Mouse (Mus musculus): ENCODE results near the gene Zcchc7. TPM values are rescaled to one million over a fixed set of nuclear protein-coding genes. Genes with fewer than 3 reads are reported as not detected.
"Not testable (repeated sequence)": the region's sequence is repeated elsewhere in the genome, so short reads cannot be mapped to it uniquely, and the experiment has no call there.

Zcchc7 gene
- polyA plus RNA-seq, 1 experiment from 2014 or later, result 22.3 TPM

- not testable (repeated sequence) for H3K4me3 ChIP-seq (ENCODE audit: low read depth, low read length); DNase-seq (ENCODE audit: low spot score)
- 90% methylated on average over 2 of the region's 2 CpGs for WGBS
Measured at GRCm38 (mm10) chr4:44946126-44946525, 190.4 kb downstream of the Zcchc7 start.

GRCm38 (mm10) chr4:44947464-44947863, 191.8 kb downstream of the Zcchc7 start:
- ATAC-seq (ENCODE audit: insufficient number of reproducible peaks, low FRiP score, low TSS enrichment, low read depth) (no peak), DNase-seq (ENCODE audit: low spot score) (no peak)
- H3K4me1 ChIP-seq (ENCODE audit: control insufficient read depth, insufficient read depth, low read length), result no peaks in the 10 kb centered on the region
- H3K27ac ChIP-seq (replicated peaks; ENCODE audit: low read depth, low read length), result no peak overlapping the region
- H3K4me2 ChIP-seq (ENCODE audit: low read depth, severe bottlenecking), result no peak overlapping the region
- no peaks in the 10 kb centered on the region for H3K27me3 ChIP-seq (ENCODE audit: control insufficient read depth, insufficient read depth, low read length)
- H3K4me3 ChIP-seq (ENCODE audit: low read depth, low read length), result no peak overlapping the region
- no peaks in the 10 kb centered on the region for H3K9me3 ChIP-seq (ENCODE audit: control insufficient read depth, low read length)
- no peaks in the 10 kb centered on the region for H3K36me3 ChIP-seq (ENCODE audit: control insufficient read depth, insufficient read depth, low read length)
- H3K9ac ChIP-seq (ENCODE audit: low read length), result no peak overlapping the region
- 85% methylated on average over 5 of the region's 5 CpGs for WGBS

More at GRCm38 (mm10) chr4:44946126-44946525, 190.4 kb downstream of the Zcchc7 start:
- H3K4me1 ChIP-seq (ENCODE audit: control insufficient read depth, insufficient read depth, low read length); H3K9ac ChIP-seq (ENCODE audit: low read length); H3K4me2 ChIP-seq (ENCODE audit: low read depth, severe bottlenecking); H3K27ac ChIP-seq (replicated peaks; ENCODE audit: low read depth, low read length); ATAC-seq (ENCODE audit: insufficient number of reproducible peaks, low FRiP score, low TSS enrichment, low read depth); H3K27me3 ChIP-seq (ENCODE audit: control insufficient read depth, insufficient read depth, low read length); H3K36me3 ChIP-seq (ENCODE audit: control insufficient read depth, insufficient read depth, low read length); H3K9me3 ChIP-seq (ENCODE audit: control insufficient read depth, low read length): not testable (repeated sequence)

- no peaks in the 10 kb centered on the region for H3K36me3 ChIP-seq (ENCODE audit: control insufficient read depth, insufficient read depth, low read length)
- H3K4me3 ChIP-seq (ENCODE audit: low read depth, low read length), result no peak overlapping the region
- no peaks in the 10 kb centered on the region for H3K9me3 ChIP-seq (ENCODE audit: control insufficient read depth, low read length)
- 97% methylated on average over 1 of the region's 1 CpGs for WGBS
- no peak overlapping the region for H3K27ac ChIP-seq (replicated peaks; ENCODE audit: low read depth, low read length)
- no peaks in the 10 kb centered on the region for H3K27me3 ChIP-seq (ENCODE audit: control insufficient read depth, insufficient read depth, low read length)
- H3K4me2 ChIP-seq (ENCODE audit: low read depth, severe bottlenecking), result no peak overlapping the region
- DNase-seq (ENCODE audit: low spot score), result no peak
- no peak overlapping the region for H3K9ac ChIP-seq (ENCODE audit: low read length)
- H3K4me1 ChIP-seq (ENCODE audit: control insufficient read depth, insufficient read depth, low read length), result no peaks in the 10 kb centered on the region
- no peak for ATAC-seq (ENCODE audit: insufficient number of reproducible peaks, low FRiP score, low TSS enrichment, low read depth)
Measured at GRCm38 (mm10) chr4:44948314-44948713, 192.6 kb downstream of the Zcchc7 start.

GRCm38 (mm10) chr4:44953041-44953440, 197.4 kb downstream of the Zcchc7 start:
- no peak for DNase-seq (ENCODE audit: low spot score)
- no peak overlapping the region for H3K4me3 ChIP-seq (ENCODE audit: low read depth, low read length)
- H3K36me3 ChIP-seq (ENCODE audit: control insufficient read depth, insufficient read depth, low read length), result no peaks in the 10 kb centered on the region
- WGBS, result 90% methylated on average over 9 of the region's 9 CpGs
- H3K27ac ChIP-seq (replicated peaks; ENCODE audit: low read depth, low read length), result no peak overlapping the region
- H3K9ac ChIP-seq (ENCODE audit: low read length), result no peak overlapping the region
- no peaks in the 10 kb centered on the region for H3K4me1 ChIP-seq (ENCODE audit: control insufficient read depth, insufficient read depth, low read length)
- H3K9me3 ChIP-seq (ENCODE audit: control insufficient read depth, low read length), result no peaks in the 10 kb centered on the region
- no peaks in the 10 kb centered on the region for H3K27me3 ChIP-seq (ENCODE audit: control insufficient read depth, insufficient read depth, low read length)
- no peak for ATAC-seq (ENCODE audit: insufficient number of reproducible peaks, low FRiP score, low TSS enrichment, low read depth)
- no peak overlapping the region for H3K4me2 ChIP-seq (ENCODE audit: low read depth, severe bottlenecking)

- no peak for ATAC-seq (ENCODE audit: insufficient number of reproducible peaks, low FRiP score, low TSS enrichment, low read depth)
Measured at GRCm38 (mm10) chr4:44958776-44959175, 203.1 kb downstream of the Zcchc7 start.

GRCm38 (mm10) chr4:44959220-44959619, 203.5 kb downstream of the Zcchc7 start:
- H3K9ac ChIP-seq (ENCODE audit: low read length), result no peak overlapping the region
- no peaks in the 10 kb centered on the region for H3K36me3 ChIP-seq (ENCODE audit: control insufficient read depth, insufficient read depth, low read length)
- H3K4me3 ChIP-seq (ENCODE audit: low read depth, low read length), result no peak overlapping the region
- H3K4me2 ChIP-seq (ENCODE audit: low read depth, severe bottlenecking), result no peak overlapping the region
- no peaks in the 10 kb centered on the region for H3K4me1 ChIP-seq (ENCODE audit: control insufficient read depth, insufficient read depth, low read length)
- no peaks in the 10 kb centered on the region for H3K9me3 ChIP-seq (ENCODE audit: control insufficient read depth, low read length)
- ATAC-seq (ENCODE audit: insufficient number of reproducible peaks, low FRiP score, low TSS enrichment, low read depth), result no peak
- no peak for DNase-seq (ENCODE audit: low spot score)
- no peaks in the 10 kb centered on the region for H3K27me3 ChIP-seq (ENCODE audit: control insufficient read depth, insufficient read depth, low read length)
- WGBS, result 93% methylated on average over 13 of the region's 13 CpGs
- no peak overlapping the region for H3K27ac ChIP-seq (replicated peaks; ENCODE audit: low read depth, low read length)

More at GRCm38 (mm10) chr4:44958776-44959175, 203.1 kb downstream of the Zcchc7 start:
- H3K4me3 ChIP-seq (ENCODE audit: low read depth, low read length), result no peak overlapping the region
- no peaks in the 10 kb centered on the region for H3K36me3 ChIP-seq (ENCODE audit: control insufficient read depth, insufficient read depth, low read length)
- WGBS, result 88% methylated on average over 9 of the region's 9 CpGs
- DNase-seq (ENCODE audit: low spot score), result no peak
- H3K27me3 ChIP-seq (ENCODE audit: control insufficient read depth, insufficient read depth, low read length), result no peaks in the 10 kb centered on the region
- no peak overlapping the region for H3K27ac ChIP-seq (replicated peaks; ENCODE audit: low read depth, low read length)
- no peaks in the 10 kb centered on the region for H3K9me3 ChIP-seq (ENCODE audit: control insufficient read depth, low read length)
- H3K4me1 ChIP-seq (ENCODE audit: control insufficient read depth, insufficient read depth, low read length), result no peaks in the 10 kb centered on the region
- no peak overlapping the region for H3K9ac ChIP-seq (ENCODE audit: low read length)
- H3K4me2 ChIP-seq (ENCODE audit: low read depth, severe bottlenecking), result no peak overlapping the region

- Histone ChIP-seq H3K4me1 (ENCODE audit: control insufficient read depth, insufficient read depth, low read length) (no peaks in the 10 kb centered on the region), H3K9ac (ENCODE audit: low read length) (no peak overlapping the region), H3K4me3 (ENCODE audit: low read depth, low read length) (no peak overlapping the region), H3K27ac (replicated peaks; ENCODE audit: low read depth, low read length) (no peak overlapping the region), H3K36me3 (ENCODE audit: control insufficient read depth, insufficient read depth, low read length) (no peaks in the 10 kb centered on the region), H3K4me2 (ENCODE audit: low read depth, severe bottlenecking) (no peak overlapping the region), H3K27me3 (ENCODE audit: control insufficient read depth, insufficient read depth, low read length) (no peaks in the 10 kb centered on the region), H3K9me3 (ENCODE audit: control insufficient read depth, low read length) (no peaks in the 10 kb centered on the region)
- 86% methylated on average over 11 of the region's 11 CpGs for WGBS
- DNase-seq (ENCODE audit: low spot score) (no peak), ATAC-seq (ENCODE audit: insufficient number of reproducible peaks, low FRiP score, low TSS enrichment, low read depth) (no peak)
Measured at GRCm38 (mm10) chr4:44963156-44963555, 207.5 kb downstream of the Zcchc7 start.

- no peak overlapping the region for H3K4me2 ChIP-seq (ENCODE audit: low read depth, severe bottlenecking)
- no peaks in the 10 kb centered on the region for H3K27me3 ChIP-seq (ENCODE audit: control insufficient read depth, insufficient read depth, low read length)
- H3K27ac ChIP-seq (replicated peaks; ENCODE audit: low read depth, low read length), result no peak overlapping the region
- WGBS, result 78% methylated on average over 2 of the region's 2 CpGs
- no peak overlapping the region for H3K4me3 ChIP-seq (ENCODE audit: low read depth, low read length)
- H3K36me3 ChIP-seq (ENCODE audit: control insufficient read depth, insufficient read depth, low read length), result no peaks in the 10 kb centered on the region
- no peak for DNase-seq (ENCODE audit: low spot score)
- no peak overlapping the region for H3K9ac ChIP-seq (ENCODE audit: low read length)
- H3K9me3 ChIP-seq (ENCODE audit: control insufficient read depth, low read length), result no peaks in the 10 kb centered on the region
- H3K4me1 ChIP-seq (ENCODE audit: control insufficient read depth, insufficient read depth, low read length), result no peaks in the 10 kb centered on the region
- ATAC-seq (ENCODE audit: insufficient number of reproducible peaks, low FRiP score, low TSS enrichment, low read depth), result no peak
Measured at GRCm38 (mm10) chr4:44965175-44965574, 209.5 kb downstream of the Zcchc7 start.

- Histone ChIP-seq H3K27me3 (ENCODE audit: control insufficient read depth, insufficient read depth, low read length) (no peaks in the 10 kb centered on the region), H3K9me3 (ENCODE audit: control insufficient read depth, low read length) (no peaks in the 10 kb centered on the region), H3K4me1 (ENCODE audit: control insufficient read depth, insufficient read depth, low read length) (no peaks in the 10 kb centered on the region), H3K4me2 (ENCODE audit: low read depth, severe bottlenecking) (no peak overlapping the region), H3K36me3 (ENCODE audit: control insufficient read depth, insufficient read depth, low read length) (no peaks in the 10 kb centered on the region), H3K27ac (replicated peaks; ENCODE audit: low read depth, low read length) (no peak overlapping the region), H3K4me3 (ENCODE audit: low read depth, low read length) (no peak overlapping the region), H3K9ac (ENCODE audit: low read length) (no peak overlapping the region)
- ATAC-seq (ENCODE audit: insufficient number of reproducible peaks, low FRiP score, low TSS enrichment, low read depth) (no peak), DNase-seq (ENCODE audit: low spot score) (no peak)
- WGBS, result 85% methylated on average over 3 of the region's 3 CpGs
Measured at GRCm38 (mm10) chr4:44965736-44966135, 210.1 kb downstream of the Zcchc7 start.

Measured in limb, embryonic 11.5 days (tissue).